Mouse (Mus musculus): ENCODE measurements around the gene Elmo3.

DNA sequence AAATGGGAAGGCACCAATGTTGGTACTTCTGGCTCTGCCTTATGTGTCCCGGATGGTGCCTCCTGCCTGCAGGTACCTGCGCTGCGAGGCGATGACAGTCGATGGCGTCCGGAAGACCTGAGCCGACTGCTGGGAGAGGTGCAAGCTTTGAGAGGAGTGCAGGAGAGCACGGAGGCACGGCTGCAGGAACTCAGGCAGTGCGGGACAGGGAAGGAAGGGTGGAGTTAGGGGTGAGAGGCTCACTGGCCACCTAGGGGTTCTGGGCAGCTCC lies 34.5 kb upstream of the Elmo3 start:
- no peak for TF ChIP-seq POLR2A (IDR thresholded peaks at IDR 0.05; ENCODE audit: borderline replicate concordance, control insufficient read depth, low read depth, low read length)
- TF ChIP-seq CTCF (IDR thresholded peaks at IDR 0.05; ENCODE audit: control insufficient read depth, insufficient read depth, low read length): no peak
